Mouse (Mus musculus): Measurements from ENCODE around the gene Med17.

Med17 gene

GRCm38 (mm10) chr9:15237516-15238296 lies 42.0 kb downstream of the Med17 start:
- no peak for DNase-seq (ENCODE audit: low spot score)

GRCm38 (mm10) chr9:15235986-15236385 lies 43.7 kb downstream of the Med17 start:
- DNase-seq (ENCODE audit: low spot score) = no peak

DNA sequence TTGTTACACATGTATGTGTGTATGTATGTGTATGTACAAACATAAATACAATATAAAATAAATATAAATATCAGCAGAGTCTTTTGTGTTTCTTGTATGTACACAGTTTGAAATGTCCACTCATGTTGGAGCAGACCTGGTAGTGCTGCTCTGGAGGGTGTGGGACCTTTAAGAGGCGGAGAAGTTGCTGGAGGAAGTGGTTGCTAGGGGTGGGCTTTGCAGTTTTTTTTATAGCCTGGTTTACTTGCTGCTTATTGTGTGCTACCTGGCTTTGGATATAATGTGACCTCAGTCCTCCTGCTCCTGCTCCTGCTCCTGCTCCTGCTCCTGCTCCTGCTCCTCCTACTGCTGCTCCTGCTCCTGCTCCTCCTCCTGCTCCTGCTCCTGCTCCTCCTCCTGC lies 46.1 kb downstream of the Med17 start:
- DNase-seq (ENCODE audit: low spot score) = no peak

DNA sequence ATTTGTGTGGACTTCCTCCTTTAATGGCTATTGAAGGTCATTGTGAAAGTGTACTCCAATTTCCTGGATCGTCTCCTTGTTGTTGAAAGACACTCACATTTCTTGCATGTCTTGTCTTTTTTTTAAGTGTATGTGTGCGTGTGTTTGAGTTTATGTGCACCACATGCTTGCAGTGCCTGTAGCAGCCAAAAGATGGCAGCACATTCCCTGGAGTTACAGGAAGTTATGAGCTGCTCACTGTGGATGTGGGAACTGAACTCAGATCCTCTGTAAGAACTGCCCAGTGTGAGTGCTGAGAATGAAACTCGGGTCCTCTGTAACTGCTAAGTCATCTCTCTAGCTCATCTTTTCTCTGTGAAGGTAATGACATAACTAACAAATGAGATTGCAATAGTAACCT lies 47.3 kb downstream of the Med17 start:
- no peak for DNase-seq (ENCODE audit: low spot score)

DNA sequence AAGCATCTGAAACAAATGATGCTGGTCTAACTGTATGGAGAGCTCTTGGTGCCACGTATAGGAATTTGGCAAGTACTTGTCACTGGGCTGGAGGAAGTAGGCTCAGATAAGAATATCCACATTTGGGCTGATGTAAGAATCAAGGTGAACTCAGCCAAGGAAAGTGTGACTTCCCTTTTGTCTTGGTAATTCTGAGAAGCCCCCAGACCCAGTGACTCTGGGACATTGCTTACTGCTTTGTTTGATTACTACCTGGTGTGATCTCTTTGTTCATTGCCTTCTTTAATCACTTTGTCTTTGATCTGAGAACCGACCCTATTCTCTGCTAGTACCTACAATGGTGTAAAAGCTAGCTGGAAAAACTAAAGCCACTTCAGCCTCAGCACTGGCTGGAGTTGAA lies 54.8 kb downstream of the Med17 start:
- no peak for DNase-seq (ENCODE audit: low spot score)

- no peak for DNase-seq (ENCODE audit: low spot score)
Measured at GRCm38 (mm10) chr9:15213695-15214094, 66.0 kb downstream of the Med17 start.

DNA sequence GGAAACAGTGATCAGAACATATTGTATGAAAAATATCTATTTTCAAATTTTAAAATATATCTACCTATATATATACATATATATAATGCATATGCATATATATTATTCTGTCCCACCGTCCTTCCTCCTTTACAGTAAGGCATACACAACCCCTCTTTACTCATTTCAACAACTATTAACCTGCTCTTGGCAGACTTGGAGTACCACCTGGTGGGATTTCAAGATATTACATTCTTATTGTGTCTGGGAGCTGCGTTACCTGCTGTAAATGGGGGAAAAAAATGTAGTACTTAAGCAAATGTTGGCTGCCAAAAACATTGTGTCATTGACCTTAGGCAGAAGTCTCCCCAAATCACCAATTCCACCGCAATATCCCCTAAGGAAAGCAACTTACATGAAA lies 67.9 kb downstream of the Med17 start:
- DNase-seq (ENCODE audit: low spot score) = peak; percentile 10
